Mouse (Mus musculus) megakaryocyte progenitor cell, adult 5-6 weeks (primary cell): ENCODE results near the gene Krtap19-2. TPM values are rescaled to one million over a fixed set of nuclear protein-coding genes. Genes with fewer than 3 reads are reported as not detected.

Source experiments
- ATAC-seq: replicated peaks from 2 replicates; pipeline ENCODE4 v1.8.0; 2016; ENCODE audit warnings: mild to moderate bottlenecking, moderate TSS enrichment, inconsistent platforms; ENCODE audit not compliant: poor library complexity
- total RNA-seq, 2 experiments: library from RNA; stranded (forward) in 1 of 2; stranded (reverse) in 1 of 2; fragments of 157-497, 149-512 nt in 1 of 2; fragments of 200-1000 nt in 1 of 2; gene quantifications; 2 replicates each; pipeline versions ENCODE4 v1.2.3 to v1.2.4; 2015 to 2017

The Krtap19-2 gene
- not detected in 2 replicates for total RNA-seq (2015)
- total RNA-seq (2017), result not detected in 2 replicates

DNA sequence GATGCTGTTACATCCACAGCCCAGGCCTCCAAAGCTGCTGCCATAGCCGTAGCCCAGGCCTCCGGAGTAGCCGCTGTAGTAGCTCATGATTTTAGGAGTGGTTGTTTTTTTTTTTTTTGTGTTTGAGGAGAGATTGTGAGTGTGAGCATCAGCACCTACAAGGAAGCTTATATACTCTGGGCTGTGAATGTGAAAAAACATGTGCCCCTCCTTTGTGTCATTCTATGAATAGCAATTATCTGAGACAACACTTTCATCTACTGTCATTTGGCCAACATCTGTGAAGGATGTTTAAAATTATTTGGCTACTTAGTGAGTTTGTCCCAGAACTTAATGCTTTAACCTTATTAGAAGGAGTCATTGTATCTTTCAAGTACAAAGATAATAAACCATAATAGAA lies at the start of gene Krtap19-2:
Gene Krtap19-2 (minus strand): TSS at position 101 of the 400 bp plus-strand sequence.
- ATAC-seq, result no peak

- no peak for ATAC-seq
Measured at GRCm38 (mm10) chr16:88896357-88896756, 22.3 kb upstream of the Krtap19-2 start, which contains the start of gene Krtap19-5. TSS of gene Krtap19-5 (minus strand) at chr16:88896457.

DNA sequence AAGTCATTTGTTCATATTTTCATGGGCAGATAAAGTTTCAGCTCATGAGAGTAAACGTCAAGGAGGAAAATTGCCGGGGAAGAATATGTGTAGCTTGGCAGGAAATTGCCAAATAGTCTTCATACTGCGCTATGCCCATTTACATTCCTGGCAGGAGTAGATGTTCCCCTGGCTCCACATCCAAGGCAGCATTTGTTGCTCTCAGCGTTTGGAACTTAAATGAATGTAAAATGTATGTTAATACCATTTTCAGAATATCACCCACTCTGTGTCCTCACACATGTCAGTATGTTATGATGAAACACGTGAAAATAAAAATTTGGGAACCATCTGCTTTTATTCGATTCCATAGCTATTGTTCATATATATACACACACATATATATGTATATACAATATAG lies 12.8 kb upstream of the Krtap19-2 start:
- no peak for ATAC-seq

DNA sequence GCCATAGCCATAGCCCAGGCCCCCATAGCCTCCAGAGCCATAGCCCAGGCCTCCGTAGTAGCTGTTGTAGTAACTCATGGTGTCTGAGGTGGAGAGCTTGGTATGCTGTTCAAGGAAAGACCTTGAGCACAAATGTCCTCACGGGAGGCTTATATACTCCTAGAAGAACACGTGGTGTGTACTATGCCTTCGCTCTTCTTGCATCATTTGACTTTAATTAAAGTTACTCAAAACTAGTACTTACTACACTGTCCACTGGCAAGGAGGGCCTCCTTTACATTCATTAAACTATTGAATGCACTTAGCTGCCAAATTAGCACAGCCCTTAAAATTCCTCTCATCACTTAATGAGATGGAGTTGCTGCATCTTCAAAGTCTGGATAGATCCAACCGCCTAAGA lies 10.9 kb upstream of the Krtap19-2 start, which contains the start of gene Krtap19-4:
Gene Krtap19-4 (minus strand): TSS at position 101 of the 400 bp plus-strand sequence.
- no peak for ATAC-seq

DNA sequence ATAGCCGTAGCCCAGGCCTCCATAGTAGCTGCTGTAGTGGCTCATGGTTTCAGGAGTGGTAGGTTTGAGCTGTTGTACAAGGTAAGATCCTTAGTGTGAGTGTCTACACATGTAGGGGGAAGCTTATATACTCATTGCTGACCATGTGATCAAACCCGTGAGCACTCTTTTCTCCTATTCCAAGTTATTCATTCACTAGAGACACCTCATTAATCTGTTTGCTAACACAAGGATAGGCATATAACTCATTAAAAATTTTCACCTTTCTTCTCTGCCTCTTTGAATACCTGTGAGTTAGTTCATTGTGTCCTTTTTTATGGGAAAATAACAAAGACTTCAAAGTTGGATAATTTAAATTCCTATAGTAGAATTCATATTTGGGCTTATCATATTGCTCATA lies 3.9 kb upstream of the Krtap19-2 start, which contains the start of gene Krtap19-3:
Gene Krtap19-3 (minus strand): TSS at position 101 of the 400 bp plus-strand sequence.
- no peak for ATAC-seq

DNA sequence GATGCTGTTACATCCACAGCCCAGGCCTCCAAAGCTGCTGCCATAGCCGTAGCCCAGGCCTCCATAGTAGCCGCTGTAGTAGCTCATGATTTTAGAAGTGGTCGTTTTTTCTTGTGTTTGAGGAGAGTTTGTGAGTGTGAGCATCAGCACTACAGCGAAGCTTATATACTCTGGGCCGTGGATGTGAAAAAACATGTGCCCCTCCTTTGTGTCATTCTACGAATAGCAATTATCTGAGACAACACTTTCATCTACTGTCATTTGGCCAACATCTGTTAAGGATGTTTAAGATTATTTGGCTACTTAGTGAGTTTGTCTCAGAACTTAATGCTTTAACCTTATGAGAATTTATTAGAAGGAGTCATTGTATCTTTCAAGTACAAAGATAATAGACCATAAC lies 4.8 kb downstream of the Krtap19-2 start, which contains the start of gene Krtap19-1:
Gene Krtap19-1 (minus strand): TSS at position 101 of the 400 bp plus-strand sequence.
- ATAC-seq, result no peak

DNA sequence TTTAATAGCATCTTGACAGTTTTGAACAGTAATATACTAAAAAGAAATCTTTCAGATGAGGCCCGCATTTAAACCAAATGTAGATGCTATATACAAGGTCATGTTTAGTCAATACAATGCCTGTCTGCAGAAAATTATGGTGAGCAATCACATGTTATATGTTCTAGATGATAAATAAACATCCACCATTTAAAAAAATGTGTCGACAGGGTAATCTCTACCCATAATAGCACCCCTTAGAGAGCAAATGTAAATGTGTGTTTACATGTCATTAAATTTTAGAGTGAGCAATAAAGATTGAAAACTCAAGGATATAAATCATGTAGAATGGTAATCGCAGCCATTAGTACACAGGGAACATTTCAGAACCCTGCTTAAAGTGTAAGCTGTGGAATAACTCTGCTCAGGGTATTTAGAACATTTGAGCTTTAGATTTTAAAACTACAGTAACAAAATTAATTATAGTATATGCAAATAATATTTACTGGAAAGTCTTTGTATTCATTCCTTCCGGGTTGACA lies 9.1 kb downstream of the Krtap19-2 start:
- ATAC-seq, result no peak

GRCm38 (mm10) chr16:88851450-88851849 lies 22.6 kb downstream of the Krtap19-2 start:
- ATAC-seq, result peak; percentile 77

GRCm38 (mm10) chr16:88848558-88848957 lies 25.5 kb downstream of the Krtap19-2 start:
- no peak for ATAC-seq

DNA sequence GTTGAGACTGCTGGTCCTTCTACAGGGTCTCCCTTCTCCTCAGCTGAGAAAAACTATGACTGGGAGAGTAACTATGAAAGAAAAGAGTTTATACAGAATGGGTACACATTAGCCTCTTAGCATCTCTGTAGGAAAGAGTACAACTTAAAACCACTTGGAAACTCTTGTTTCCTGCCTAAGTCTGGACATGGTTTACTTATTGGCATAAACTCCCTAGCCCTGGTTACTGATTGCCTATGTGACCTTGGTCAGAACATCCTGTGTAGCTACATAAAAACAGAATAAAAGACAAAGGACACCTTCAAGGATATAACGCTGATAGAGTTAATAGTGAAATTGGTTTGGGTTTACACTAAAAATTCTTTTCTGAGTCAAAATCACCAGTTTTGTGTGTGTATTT lies 26.7 kb downstream of the Krtap19-2 start:
- ATAC-seq, result no peak

DNA sequence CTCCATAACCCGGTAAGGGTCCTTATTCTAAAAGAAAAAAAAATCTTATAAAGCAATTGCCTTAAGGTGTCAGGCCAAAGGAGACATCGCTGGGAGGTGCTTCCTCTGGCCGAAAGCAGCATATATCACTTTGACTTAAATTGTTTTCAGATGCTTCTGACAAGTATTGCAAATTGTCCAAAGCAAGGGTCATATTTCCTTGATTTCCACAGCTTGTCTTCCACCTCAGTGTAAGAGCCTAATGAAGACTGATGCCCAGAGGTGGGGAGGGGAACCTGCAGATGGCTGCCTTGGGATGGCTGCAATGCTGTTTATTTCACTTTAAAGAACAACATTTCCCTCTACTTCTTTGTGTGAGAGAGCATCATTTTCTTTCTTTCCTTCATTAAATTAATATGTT lies 47.1 kb downstream of the Krtap19-2 start:
- ATAC-seq, result no peak

- ATAC-seq, result no peak
Measured at GRCm38 (mm10) chr16:88826095-88826652, 47.9 kb downstream of the Krtap19-2 start, which contains the start of gene Krtap14. TSS of gene Krtap14 (minus strand) at chr16:88826145.

- peak; percentile 34; the same call in 1 of the 2 replicates for ATAC-seq
Measured at GRCm38 (mm10) chr16:88823736-88824135, 50.3 kb downstream of the Krtap19-2 start.

Other genes with a start within 250 kb of the Krtap19-2 start
- gene 2310079G19Rik, start 246.6 kb downstream of the Krtap19-2 start, total RNA-seq (2015), result not detected in 2 replicates
- gene 2310079G19Rik, start 246.6 kb downstream of the Krtap19-2 start, total RNA-seq (2017), result not detected in 2 replicates
- not detected in 2 replicates for gene Krtap26-1, start 226.5 kb downstream of the Krtap19-2 start, total RNA-seq (2015)
- not detected in 2 replicates for gene Krtap26-1, start 226.5 kb downstream of the Krtap19-2 start, total RNA-seq (2017)
- not detected in 2 replicates for gene Krtap27-1, start 202.6 kb downstream of the Krtap19-2 start, total RNA-seq (2015)
- gene Krtap27-1, start 202.6 kb downstream of the Krtap19-2 start, total RNA-seq (2017), result not detected in 2 replicates
- gene 2310061N02Rik, start 166.3 kb downstream of the Krtap19-2 start, total RNA-seq (2015), result not detected in 2 replicates
- not detected in 2 replicates for gene 2310061N02Rik, start 166.3 kb downstream of the Krtap19-2 start, total RNA-seq (2017)
- not detected in 2 replicates for gene Krtap13-1, start 145.4 kb downstream of the Krtap19-2 start, total RNA-seq (2015)
- gene Krtap13-1, start 145.4 kb downstream of the Krtap19-2 start, total RNA-seq (2017), result not detected in 2 replicates
- gene Krtap13, start 122.6 kb downstream of the Krtap19-2 start, total RNA-seq (2015), result not detected in 2 replicates
- not detected in 2 replicates for gene Krtap13, start 122.6 kb downstream of the Krtap19-2 start, total RNA-seq (2017)
- not detected in 2 replicates for gene 2310034C09Rik, start 115.4 kb downstream of the Krtap19-2 start, total RNA-seq (2015)
- gene 2310034C09Rik, start 115.4 kb downstream of the Krtap19-2 start, total RNA-seq (2017), result not detected in 2 replicates
- not detected in 2 replicates for gene 2310057N15Rik, start 100.1 kb downstream of the Krtap19-2 start, total RNA-seq (2015)
- not detected in 2 replicates for gene 2310057N15Rik, start 100.1 kb downstream of the Krtap19-2 start, total RNA-seq (2017)
- not detected in 2 replicates for gene Gm5965, start 96.4 kb downstream of the Krtap19-2 start, total RNA-seq (2015)
- not detected in 2 replicates for gene Gm5965, start 96.4 kb downstream of the Krtap19-2 start, total RNA-seq (2017)
- gene Gm20741, start 62.0 kb downstream of the Krtap19-2 start, total RNA-seq (2015), result not detected in 2 replicates
- not detected in 2 replicates for gene Gm20741, start 62.0 kb downstream of the Krtap19-2 start, total RNA-seq (2017)
- gene Krtap15, start 54.1 kb downstream of the Krtap19-2 start, total RNA-seq (2015), result not detected in 2 replicates
- not detected in 2 replicates for gene Krtap15, start 54.1 kb downstream of the Krtap19-2 start, total RNA-seq (2017)
- gene Krtap14, start 48.1 kb downstream of the Krtap19-2 start, total RNA-seq (2015), result not detected in 2 replicates
- gene Krtap14, start 48.1 kb downstream of the Krtap19-2 start, total RNA-seq (2017), result not detected in 2 replicates
- gene Krtap19-1, start 4.9 kb downstream of the Krtap19-2 start, total RNA-seq (2015), result not detected in 2 replicates
- gene Krtap19-1, start 4.9 kb downstream of the Krtap19-2 start, total RNA-seq (2017), result not detected in 2 replicates
- gene Krtap19-3, start 3.8 kb upstream of the Krtap19-2 start, total RNA-seq (2015), result not detected in 2 replicates
- not detected in 2 replicates for gene Krtap19-3, start 3.8 kb upstream of the Krtap19-2 start, total RNA-seq (2017)
- gene Krtap19-4, start 10.8 kb upstream of the Krtap19-2 start, total RNA-seq (2015), result not detected in 2 replicates
- not detected in 2 replicates for gene Krtap19-4, start 10.8 kb upstream of the Krtap19-2 start, total RNA-seq (2017)
- gene Krtap19-5, start 22.2 kb upstream of the Krtap19-2 start, total RNA-seq (2015), result not detected in 2 replicates
- gene Krtap19-5, start 22.2 kb upstream of the Krtap19-2 start, total RNA-seq (2017), result not detected in 2 replicates
- not detected in 2 replicates for gene Krtap19-9b, start 58.0 kb upstream of the Krtap19-2 start, total RNA-seq (2015)
- not detected in 2 replicates for gene Krtap19-9b, start 58.0 kb upstream of the Krtap19-2 start, total RNA-seq (2017)
- not detected in 2 replicates for gene Krtap16-3, start 88.6 kb upstream of the Krtap19-2 start, total RNA-seq (2015)
- gene Krtap16-3, start 88.6 kb upstream of the Krtap19-2 start, total RNA-seq (2017), result not detected in 2 replicates
- gene Krtap22-2, start 136.5 kb upstream of the Krtap19-2 start, total RNA-seq (2015), result not detected in 2 replicates
- gene Krtap22-2, start 136.5 kb upstream of the Krtap19-2 start, total RNA-seq (2017), result not detected in 2 replicates
- not detected in 2 replicates for gene Gm10229, start 141.0 kb upstream of the Krtap19-2 start, total RNA-seq (2015)
- gene Gm10229, start 141.0 kb upstream of the Krtap19-2 start, total RNA-seq (2017), result not detected in 2 replicates
- not detected in 2 replicates for gene Krtap6-1, start 157.4 kb upstream of the Krtap19-2 start, total RNA-seq (2015)
- gene Krtap6-1, start 157.4 kb upstream of the Krtap19-2 start, total RNA-seq (2017), result not detected in 2 replicates
- gene Gm10228, start 167.2 kb upstream of the Krtap19-2 start, total RNA-seq (2015), result not detected in 2 replicates
- not detected in 2 replicates for gene Gm10228, start 167.2 kb upstream of the Krtap19-2 start, total RNA-seq (2017)
- not detected in 2 replicates for gene Krtap6-5, start 173.6 kb upstream of the Krtap19-2 start, total RNA-seq (2015)
- not detected in 2 replicates for gene Krtap6-5, start 173.6 kb upstream of the Krtap19-2 start, total RNA-seq (2017)
- gene 1110025L11Rik, start 189.7 kb upstream of the Krtap19-2 start, total RNA-seq (2015), result not detected in 2 replicates
- not detected in 2 replicates for gene 1110025L11Rik, start 189.7 kb upstream of the Krtap19-2 start, total RNA-seq (2017)
- not detected in 2 replicates for gene Krtap6-3, start 209.7 kb upstream of the Krtap19-2 start, total RNA-seq (2015)
- gene Krtap6-3, start 209.7 kb upstream of the Krtap19-2 start, total RNA-seq (2017), result not detected in 2 replicates